Mouse (Mus musculus) Muller cell, postnatal 12 days (primary cell): ENCODE data around the gene Lhfpl2.

Source experiments
- DNase-seq: peaks from one replicate; pipeline ENCODE4 v3.0.0-alpha.2; 2015; ENCODE audit errors: inconsistent ontology term

The Lhfpl2 gene

DNA sequence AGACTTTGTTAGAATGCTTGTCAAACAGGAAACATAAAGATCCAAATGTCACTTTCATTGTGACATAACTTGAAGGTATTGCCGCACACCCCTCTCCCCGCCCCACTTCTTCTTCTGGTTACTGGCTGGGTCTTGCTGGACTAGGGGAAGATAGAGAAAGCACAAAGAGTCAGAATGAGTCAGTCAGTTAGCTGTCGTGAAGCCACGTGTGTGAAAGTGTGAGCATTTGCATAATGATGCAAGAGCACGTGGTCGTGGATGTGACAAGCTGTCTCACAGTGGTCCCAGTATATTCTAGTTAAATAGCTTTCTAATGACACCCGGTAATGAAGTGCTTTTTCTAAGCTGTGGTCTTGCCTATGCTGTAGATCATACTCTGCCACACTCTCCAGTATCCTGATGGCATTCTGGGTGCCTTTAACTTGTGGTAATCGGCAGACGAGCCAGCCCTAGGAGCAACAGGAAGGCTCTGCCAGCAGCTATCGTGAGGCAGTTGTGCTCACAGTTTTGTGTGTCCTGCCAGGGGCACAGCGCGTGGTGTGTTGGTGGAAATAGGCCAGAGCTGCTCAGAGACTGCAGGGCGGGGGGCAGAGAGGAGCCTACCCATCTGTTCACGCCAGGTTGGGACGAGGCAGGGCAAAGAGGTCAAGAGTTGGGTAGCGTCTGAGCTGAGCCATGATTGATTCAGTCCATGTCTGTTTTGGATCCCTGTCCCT, 40.9 kb downstream of the Lhfpl2 start:
- DNase-seq: peak; percentile 87

- no peak for DNase-seq
Observed at GRCm38 (mm10) chr13:94099087-94099486, 41.5 kb downstream of the Lhfpl2 start.

- no peak for DNase-seq
Observed at GRCm38 (mm10) chr13:94100361-94100760, 42.8 kb downstream of the Lhfpl2 start.

- no peak for DNase-seq
Observed at GRCm38 (mm10) chr13:94101020-94101571, 43.5 kb downstream of the Lhfpl2 start.

DNA sequence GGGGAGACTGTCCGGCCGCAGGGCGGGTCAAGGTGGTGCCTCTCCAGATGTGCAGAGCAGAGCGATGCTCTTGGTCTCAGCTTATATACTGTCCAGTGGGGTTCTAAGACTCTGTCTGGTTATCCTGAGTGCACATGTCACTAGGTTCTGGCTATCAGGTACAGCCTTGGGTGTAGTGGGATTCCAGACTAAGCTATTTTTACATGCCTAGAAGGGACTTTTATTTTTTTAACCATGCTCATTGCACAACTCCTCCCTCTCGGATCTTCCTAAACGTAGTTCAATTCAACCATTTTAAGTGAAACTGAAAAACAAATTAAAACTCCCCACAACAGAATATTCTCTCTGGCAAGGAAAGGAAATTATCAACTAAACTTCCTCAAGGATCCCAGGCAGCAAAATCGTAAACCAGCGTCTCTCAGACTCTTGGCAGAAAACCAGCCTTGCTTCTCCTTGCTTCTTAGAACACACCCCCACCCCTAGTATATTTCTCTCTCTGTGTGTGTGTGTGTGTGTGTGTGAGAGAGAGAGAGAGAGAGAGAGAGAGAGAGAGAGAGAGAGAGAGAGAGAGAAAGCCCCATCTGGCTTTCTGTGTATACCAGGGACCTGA, 47.4 kb downstream of the Lhfpl2 start:
- DNase-seq: no peak

GRCm38 (mm10) chr13:94106431-94106830, 48.8 kb downstream of the Lhfpl2 start:
- no peak for DNase-seq

DNA sequence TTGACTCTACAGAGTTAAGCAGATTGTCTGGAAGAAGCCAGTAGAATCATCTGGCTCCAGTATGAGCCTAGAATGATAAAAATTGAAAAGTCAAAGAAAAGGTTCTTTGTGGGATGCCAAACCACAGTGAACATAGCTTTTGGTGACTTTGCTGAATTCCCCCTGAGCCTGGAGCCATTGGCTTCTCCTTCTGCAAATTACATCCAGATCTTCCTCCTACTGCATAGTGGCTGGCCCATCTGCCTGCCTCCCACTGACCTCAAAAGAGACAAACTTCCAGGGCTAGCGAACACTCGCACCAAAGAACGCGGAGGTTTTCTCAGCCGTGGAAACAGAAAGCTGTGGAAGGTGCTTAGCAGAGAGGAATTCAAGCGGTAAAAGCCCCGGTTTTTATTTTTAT, 49.4 kb downstream of the Lhfpl2 start:
- DNase-seq: peak; percentile 32

- DNase-seq: no peak
Observed at GRCm38 (mm10) chr13:94110556-94110955, 53.0 kb downstream of the Lhfpl2 start.

- DNase-seq: peak; percentile 44
Observed at GRCm38 (mm10) chr13:94115476-94115875, 57.9 kb downstream of the Lhfpl2 start.

DNA sequence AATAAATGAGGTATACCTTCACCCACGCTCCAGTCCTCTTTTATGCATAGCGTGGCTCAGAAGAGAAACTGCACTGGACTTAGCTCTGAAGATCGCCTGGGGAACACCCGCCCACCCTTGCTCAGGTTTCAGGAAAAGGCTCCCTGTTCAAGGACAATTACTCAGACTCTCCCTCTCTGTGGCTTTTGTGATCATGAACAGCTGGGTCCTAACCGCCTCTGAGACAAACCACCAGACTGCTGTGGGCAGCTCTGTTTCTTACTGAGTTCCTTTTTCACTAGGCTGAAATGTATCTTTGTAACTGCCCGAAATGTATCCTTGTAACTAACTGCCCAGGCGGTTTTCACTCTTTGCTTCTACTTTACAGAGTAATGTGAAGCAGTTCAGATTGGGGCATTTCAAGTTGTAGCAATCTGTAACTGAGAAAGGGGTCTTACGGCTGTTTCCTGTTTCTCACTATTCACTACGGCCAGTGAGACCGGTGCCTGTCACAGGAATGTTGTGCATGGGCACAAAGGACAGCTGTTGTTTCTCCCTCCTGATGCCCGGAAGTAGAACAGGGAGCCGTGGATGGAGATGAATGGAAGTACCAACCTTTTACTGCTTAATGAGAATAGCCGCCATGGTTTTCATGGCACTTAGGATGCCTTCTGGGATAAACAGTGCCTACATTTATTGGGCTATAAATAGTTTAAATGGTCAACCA, 59.3 kb downstream of the Lhfpl2 start:
- DNase-seq: no peak

DNA sequence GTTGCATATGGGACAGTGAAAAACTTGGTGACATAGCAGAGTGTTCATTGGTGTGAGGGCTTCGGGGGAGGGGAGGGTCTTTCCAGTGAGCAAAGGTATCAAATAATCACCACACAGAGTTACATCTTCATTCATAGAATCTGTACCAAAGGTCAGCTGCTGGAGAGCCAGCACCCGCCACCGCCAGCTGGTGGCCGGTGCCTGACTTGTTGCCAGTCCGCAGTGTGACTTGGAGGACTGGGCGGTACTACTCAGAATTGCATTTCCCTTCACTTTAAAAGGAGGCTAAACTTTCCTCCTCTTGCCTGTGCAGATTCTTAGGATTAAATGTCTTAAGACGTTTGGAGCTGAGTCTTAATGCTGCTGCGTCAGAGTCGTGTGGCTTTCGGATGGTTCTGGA, 59.9 kb downstream of the Lhfpl2 start:
- DNase-seq: no peak

- DNase-seq: no peak
Observed at GRCm38 (mm10) chr13:94118091-94118490, 60.5 kb downstream of the Lhfpl2 start.

GRCm38 (mm10) chr13:94119309-94119708, 61.7 kb downstream of the Lhfpl2 start:
- no peak for DNase-seq

DNA sequence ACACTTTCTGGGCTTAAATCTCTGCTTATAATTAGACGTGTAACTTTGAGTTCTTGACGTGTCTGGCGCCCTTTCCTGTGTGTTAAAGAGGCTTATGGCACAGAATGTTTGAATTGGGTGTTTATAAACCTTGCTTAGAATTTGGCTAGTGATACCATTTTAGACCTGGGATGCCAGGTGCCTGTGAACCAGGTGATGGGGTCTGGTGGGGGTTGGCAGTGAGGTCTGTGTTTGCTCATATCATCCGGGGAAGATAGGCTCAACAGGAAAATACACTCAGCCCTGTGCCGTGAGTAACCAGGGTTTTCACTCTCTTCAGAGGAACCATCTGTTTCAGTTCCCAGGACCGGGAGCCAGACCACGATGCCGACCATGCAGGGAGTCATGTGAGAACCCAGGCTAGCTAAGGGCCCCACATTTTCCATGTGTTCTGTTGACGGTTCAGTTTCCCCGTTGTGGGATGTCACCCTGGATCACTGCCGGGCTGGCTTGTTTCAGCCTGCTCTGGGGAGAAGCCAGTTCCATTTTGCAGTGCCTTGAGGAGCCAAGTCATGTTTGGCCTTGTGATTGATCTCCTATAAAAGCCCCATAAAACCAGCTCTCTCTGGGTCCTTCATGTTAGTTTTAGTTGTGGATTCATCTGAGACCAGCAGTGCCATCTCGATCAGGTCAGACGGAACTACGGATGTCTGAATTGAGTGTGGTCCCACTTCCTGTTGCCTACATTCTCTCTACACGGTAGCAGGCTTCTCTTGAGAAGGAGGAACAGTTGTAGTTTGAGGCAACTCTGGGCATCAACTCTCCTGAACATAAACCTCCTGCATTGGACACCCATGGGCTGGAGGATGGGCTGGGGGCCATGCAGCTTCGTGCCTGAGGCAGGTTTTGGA, 65.4 kb downstream of the Lhfpl2 start:
- no peak for DNase-seq

- no peak for DNase-seq
Observed at GRCm38 (mm10) chr13:94130394-94130793, 72.8 kb downstream of the Lhfpl2 start.

DNA sequence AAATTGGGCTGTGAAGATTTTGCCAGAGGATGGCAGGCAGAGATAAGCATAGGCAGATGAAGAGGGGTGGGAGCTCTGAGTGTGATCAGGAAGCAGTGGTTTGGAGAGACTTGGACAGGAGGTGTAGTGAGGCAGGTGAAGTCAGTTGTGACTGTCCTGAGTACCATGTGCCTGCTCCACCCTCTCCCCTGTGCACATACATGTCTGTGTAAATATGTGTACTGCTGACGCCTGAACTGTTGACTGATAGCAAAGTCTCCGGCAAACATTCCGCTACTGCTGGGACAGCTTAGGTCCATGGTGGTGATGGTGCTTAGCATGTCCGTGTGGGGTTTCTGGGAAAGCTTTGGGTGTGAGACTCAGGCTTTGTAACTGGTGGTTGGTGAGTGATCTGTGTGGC, 73.5 kb downstream of the Lhfpl2 start:
- DNase-seq: no peak

- DNase-seq: peak; percentile 77
Observed at GRCm38 (mm10) chr13:94132187-94132995, 74.8 kb downstream of the Lhfpl2 start.

DNA sequence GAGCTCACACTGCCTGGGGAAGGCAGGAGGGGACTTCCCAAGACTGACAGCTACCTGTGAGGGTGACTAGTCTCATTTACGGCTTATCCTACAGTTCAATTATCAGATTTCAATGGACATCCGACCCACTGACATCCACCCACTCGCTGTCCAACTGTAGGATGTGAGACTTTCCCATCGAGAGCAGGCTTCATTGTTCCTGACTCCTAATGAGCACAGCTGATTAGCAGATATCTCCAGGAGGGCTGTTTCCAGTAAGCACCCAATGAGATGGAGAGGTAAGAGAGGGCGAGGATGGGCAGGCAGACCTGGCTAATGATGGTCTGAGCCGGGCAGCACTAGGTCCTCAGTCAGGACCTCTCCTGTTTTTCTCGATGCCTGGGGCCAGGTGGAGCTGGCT, 77.0 kb downstream of the Lhfpl2 start:
- DNase-seq: peak; percentile 79

DNA sequence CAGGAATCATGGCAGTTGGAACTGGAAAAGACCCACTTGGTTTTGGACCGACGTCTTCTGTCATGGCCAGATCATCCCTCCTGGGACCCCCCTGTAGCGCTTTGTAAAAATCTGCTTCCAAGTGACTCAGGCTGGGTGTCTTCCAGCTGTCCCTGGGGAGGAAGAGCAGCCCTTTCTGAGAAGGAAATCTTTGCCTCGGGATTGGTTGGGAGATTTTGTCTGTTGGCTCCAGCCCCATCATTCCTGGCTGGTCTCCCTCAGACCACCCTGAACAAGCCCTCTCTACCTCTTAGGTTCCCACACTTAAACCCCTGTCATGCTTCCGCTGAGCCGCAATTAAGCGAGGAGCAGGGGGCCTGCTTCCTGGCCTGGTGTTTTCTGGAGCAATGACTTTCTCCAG, 77.6 kb downstream of the Lhfpl2 start:
- DNase-seq: no peak

DNA sequence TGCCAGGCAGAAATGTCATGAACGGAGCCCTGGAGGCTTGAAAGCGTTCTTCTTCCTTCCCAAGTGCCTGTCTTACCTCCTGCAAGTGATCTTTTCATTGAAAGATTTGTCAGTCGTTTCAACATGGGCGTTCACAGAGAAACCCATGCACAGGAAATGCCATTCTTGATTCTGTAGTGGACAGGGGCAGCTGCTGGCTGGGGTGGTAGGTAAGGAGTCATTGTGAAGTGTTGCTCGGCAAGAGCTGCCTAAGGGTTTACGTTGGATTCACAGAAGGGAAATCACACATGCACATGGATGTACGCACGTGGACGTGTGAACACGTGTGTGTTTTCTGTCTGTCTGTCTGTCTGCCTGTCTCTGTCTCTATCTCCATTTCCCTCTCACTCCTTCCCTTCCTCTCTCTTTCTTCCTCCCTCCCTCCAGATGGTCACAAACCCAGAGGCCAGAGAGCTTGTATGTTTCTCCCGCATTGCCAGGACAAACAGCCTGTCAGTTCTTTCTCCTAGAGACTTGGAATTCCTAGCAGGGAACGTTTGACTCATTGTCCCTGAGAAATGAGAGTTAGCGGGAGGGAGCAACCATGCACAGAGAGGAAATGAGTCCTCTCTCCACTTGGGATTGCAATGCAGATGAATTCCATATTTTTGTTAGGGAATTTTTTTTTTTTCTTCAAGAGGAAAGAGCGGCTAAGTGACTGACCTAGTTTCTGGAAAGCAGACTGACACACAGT, 82.3 kb downstream of the Lhfpl2 start:
- DNase-seq: peak; percentile 90
